Mouse (Mus musculus) hindbrain, postnatal 0 days (tissue): ENCODE results near the gene Slc6a6. TPM values are rescaled to one million over a fixed set of nuclear protein-coding genes. Genes with fewer than 3 reads are reported as not detected.

Experiments used
- ATAC-seq: fragments of 200-750 bp; cut with Nextera tagmentation; 2 replicates; pipeline ENCODE4 v1.8.0; 2017; ENCODE audit warnings: mild to moderate bottlenecking, moderate TSS enrichment, moderate library complexity
- DNase-seq: peaks from one replicate; pipeline ENCODE4 v3.0.0-alpha.2; 2015; ENCODE audit warnings: low spot score
- H3K27ac ChIP-seq: fragments of 300-500 bp; sonication (generic); 2 replicates; pipeline ENCODE4 v1.5.1; 2014; ENCODE audit warnings: mild to moderate bottlenecking
- H3K27me3 ChIP-seq: fragments of 300-500 bp; sonication (generic); 2 replicates; pipeline ENCODE4 v1.6.1; 2014; ENCODE audit warnings: low read length, mixed read lengths; ENCODE audit not compliant: insufficient read depth
- H3K36me3 ChIP-seq: fragments of 300-500 bp; sonication (generic); 2 replicates; pipeline ENCODE4 v1.6.1; 2014; ENCODE audit warnings: low read length, mixed read lengths; ENCODE audit not compliant: insufficient read depth
- H3K4me1 ChIP-seq: fragments of 300-500 bp; sonication (generic); 2 replicates; pipeline ENCODE4 v1.6.1; 2014; ENCODE audit warnings: antibody characterized with exemption, low read length, mixed read lengths; ENCODE audit not compliant: insufficient read depth
- H3K4me2 ChIP-seq: fragments of 300-500 bp; sonication (generic); 2 replicates; pipeline ENCODE4 v1.6.1; 2014; ENCODE audit warnings: low read depth, mild to moderate bottlenecking, low read length, moderate library complexity, mixed read lengths
- H3K4me3 ChIP-seq: fragments of 300-500 bp; sonication (generic); 2 replicates; pipeline ENCODE4 v1.5.1; 2014; ENCODE audit warnings: low read length
- H3K9ac ChIP-seq: fragments of 300-500 bp; sonication (generic); replicated peaks from 2 replicates; pipeline ENCODE4 v1.6.1; 2014; ENCODE audit warnings: mild to moderate bottlenecking, low read length, moderate library complexity, mixed read lengths
- H3K9me3 ChIP-seq: fragments of 300-500 bp; sonication (generic); 2 replicates; pipeline ENCODE4 v1.6.1; 2016; ENCODE audit warnings: low read length, mixed read lengths
- CTCF ChIP-seq: IDR thresholded peaks from 2 replicates; pipeline ENCODE4 v1.5.1; 2016; ENCODE audit warnings: antibody characterized with exemption, control low read depth, low read depth
- WGBS: fragments of 180-500 bp; shearing (Covaris S2); extraction: QIAGEN DNeasy Blood & Tissue Kit; methylation state at CpG from one replicate; pipeline ENCODE4 v1.1.7; 2014; 5-methylcytosine and 5-hydroxymethylcytosine counted together
- polyA plus RNA-seq: library from polyadenylated mRNA; unstranded; fragments of >200 nt; fragmentation: Nextera tagmentation; extraction: Ambion mirVana; gene quantifications from 2 replicates; pipeline ENCODE4 v1.2.1, GENCODE M21; 2015
- total RNA-seq: library from RNA; depleted of rRNA; stranded (reverse); fragments of >200 nt; gene quantifications from 2 replicates; pipeline ENCODE4 v1.2.3, GENCODE M21; 2014

Gene Slc6a6
- total and polyA plus RNA-seq, 2 experiments from 2014 or later, result 78.2 to 119 TPM

DNA sequence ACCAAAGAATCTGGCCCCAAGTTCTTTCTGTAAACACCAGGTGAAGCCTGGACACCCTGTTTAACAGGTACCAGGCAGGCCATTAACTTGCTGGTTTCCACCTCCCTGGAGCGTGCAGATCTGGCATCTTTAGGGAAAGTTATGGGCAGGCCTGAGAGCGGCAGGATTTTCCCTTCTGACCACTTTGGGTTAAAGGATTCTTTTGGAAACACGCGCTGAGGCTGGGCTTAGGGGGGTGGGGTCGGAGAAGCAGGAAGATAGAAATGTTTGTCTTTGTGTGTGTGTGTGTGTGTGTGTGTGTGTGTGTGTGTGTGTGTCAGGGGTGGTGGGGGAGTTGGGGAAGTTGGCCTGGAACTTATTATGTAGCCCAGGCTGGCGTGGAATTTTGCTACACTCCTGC is 4.2 kb downstream of the Slc6a6 start:
- Histone ChIP-seq H3K4me1 (peaks cover 16% of the 10 kb centered on the region), H3K4me3 (no peak overlapping the region), H3K27ac (no peak overlapping the region), H3K27me3 (no peaks in the 10 kb centered on the region), H3K9me3 (no peaks in the 10 kb centered on the region), H3K36me3 (0 out of 2 replicates have a peak, but pooled peaks cover 4% of the 10 kb centered on the region), H3K9ac (no peak overlapping the region), H3K4me2 (peak overlapping the region; percentile 38)
- 73% methylated on average over 6 of the region's 6 CpGs for WGBS
- DNase-seq, result no peak
- TF ChIP-seq CTCF, result no peak
- no peak for ATAC-seq

DNA sequence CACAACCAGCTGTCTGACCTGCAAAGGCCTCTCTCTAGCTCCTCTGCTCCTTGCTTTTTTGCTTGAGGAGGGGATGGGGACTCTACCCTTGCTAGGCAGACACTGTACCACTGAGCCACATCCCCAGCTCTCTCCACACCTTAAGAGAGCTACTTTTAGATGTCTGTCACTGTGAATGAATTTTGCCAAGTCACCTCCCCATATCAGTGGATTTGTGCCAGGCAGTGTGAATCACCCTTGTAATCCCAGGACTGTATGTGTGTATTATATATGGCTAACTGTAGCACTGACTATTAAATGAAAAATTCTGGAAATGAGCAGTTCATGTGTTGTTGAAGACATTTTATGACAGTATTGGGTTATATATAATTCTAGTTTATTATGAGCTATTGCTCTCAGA is 5.4 kb downstream of the Slc6a6 start:
- no peak overlapping the region for H3K27ac ChIP-seq
- peaks cover 16% of the 10 kb centered on the region for H3K4me1 ChIP-seq
- H3K9ac ChIP-seq, result no peak overlapping the region
- no peaks in the 10 kb centered on the region for H3K9me3 ChIP-seq
- no peak for TF ChIP-seq CTCF
- DNase-seq (no peak), ATAC-seq (no peak)
- H3K27me3 ChIP-seq, result no peaks in the 10 kb centered on the region
- H3K36me3 ChIP-seq, result 0 out of 2 replicates have a peak, but pooled peaks cover 4% of the 10 kb centered on the region
- no peak overlapping the region for H3K4me2 ChIP-seq
- H3K4me3 ChIP-seq, result no peak overlapping the region

DNA sequence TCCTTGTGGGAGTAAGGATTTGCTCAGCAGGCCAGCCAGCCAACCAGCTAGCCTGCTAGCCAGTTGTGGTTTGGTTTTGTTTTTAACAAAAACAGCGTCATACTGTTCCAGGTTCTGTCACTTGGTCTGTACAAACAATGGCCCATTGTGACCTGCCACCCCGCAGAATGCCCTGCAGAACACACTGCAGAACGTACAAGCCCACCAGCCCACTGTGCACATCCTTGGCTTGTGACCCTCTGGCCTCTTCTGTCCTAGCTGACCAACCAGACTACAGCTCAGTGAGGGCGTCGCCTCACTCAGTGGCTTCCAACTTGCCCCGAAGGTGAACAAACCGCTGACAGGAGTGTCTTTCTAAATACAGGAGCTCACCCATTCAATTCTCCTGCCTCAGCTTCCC is 6.4 kb downstream of the Slc6a6 start:
- DNase-seq (no peak), ATAC-seq (no peak)
- Histone ChIP-seq H3K4me1 (peaks cover 24% of the 10 kb centered on the region), H3K27me3 (no peaks in the 10 kb centered on the region), H3K4me2 (no peak overlapping the region), H3K9ac (no peak overlapping the region), H3K9me3 (no peaks in the 10 kb centered on the region), H3K27ac (no peak overlapping the region), H3K36me3 (0 out of 2 replicates have a peak, but pooled peaks cover 4% of the 10 kb centered on the region), H3K4me3 (no peak overlapping the region)
- TF ChIP-seq CTCF, result no peak
- 56% methylated on average over 7 of the region's 7 CpGs for WGBS

GRCm38 (mm10) chr6:91690646-91691045 is 6.8 kb downstream of the Slc6a6 start:
- Histone ChIP-seq H3K4me2 (no peak overlapping the region), H3K27ac (no peak overlapping the region), H3K9me3 (no peaks in the 10 kb centered on the region), H3K4me1 (peaks cover 26% of the 10 kb centered on the region), H3K9ac (no peak overlapping the region), H3K27me3 (no peaks in the 10 kb centered on the region), H3K36me3 (0 out of 2 replicates have a peak, but pooled peaks cover 4% of the 10 kb centered on the region), H3K4me3 (no peak overlapping the region)
- WGBS, result 96% methylated on average over 7 of the region's 7 CpGs
- TF ChIP-seq CTCF, result no peak
- ATAC-seq (no peak), DNase-seq (no peak)

DNA sequence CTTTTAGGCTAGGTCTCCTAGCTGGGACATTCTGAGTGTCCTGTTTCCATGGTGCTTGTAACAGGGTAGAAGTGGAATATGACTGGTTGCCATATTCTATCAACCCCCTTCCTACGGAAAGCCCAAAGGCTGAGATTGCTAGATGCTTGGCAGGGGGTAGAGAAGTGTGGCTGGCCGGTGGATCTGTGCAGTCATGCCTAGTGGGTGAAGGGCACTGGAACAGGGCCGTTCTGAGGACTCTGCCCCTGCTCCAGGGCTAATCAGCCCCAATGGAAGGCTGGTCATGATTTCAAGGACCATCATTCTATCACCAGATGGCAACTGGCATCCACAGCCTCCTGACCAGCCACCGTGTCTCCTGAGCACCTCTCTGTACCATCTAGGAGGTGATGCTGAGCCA is 7.7 kb downstream of the Slc6a6 start:
- DNase-seq (no peak), ATAC-seq (no peak)
- no peak for TF ChIP-seq CTCF
- Histone ChIP-seq H3K9me3 (no peaks in the 10 kb centered on the region), H3K9ac (no peak overlapping the region), H3K27ac (no peak overlapping the region), H3K4me2 (no peak overlapping the region), H3K36me3 (0 out of 2 replicates have a peak, but pooled peaks cover 4% of the 10 kb centered on the region), H3K4me1 (peaks cover 20% of the 10 kb centered on the region), H3K4me3 (no peak overlapping the region), H3K27me3 (no peaks in the 10 kb centered on the region; the same call in 1 of the 2 replicates)
- 77% methylated on average over 4 of the region's 4 CpGs for WGBS

DNA sequence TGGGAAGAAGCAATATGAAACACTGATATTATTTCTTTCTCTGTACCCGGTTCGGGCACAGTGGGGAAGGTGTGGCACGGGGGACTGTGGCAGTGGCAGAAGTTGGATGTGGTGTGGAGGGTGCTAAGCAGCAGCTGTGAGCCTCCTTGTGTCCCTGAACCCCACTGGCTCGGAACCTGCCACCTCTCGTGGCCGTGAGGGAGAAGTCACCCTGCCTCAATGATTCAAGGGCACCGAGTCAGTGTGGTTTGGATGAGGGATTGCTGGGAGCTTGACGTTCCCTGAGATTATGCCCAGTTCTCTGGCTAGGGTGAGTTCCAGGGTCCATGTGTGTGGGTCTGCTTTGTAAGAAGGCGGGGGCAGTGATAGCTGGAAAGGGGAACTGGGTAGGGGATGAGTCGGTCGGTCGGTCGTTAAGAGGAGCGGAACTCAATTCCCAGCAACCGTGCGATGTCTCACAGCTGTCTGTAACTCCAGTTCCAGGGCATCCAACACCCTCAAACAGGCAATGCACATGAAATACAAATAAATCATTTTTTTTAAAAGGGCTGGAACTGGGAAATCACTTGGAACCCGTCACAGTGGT is 9.5 kb downstream of the Slc6a6 start:
- H3K27me3 ChIP-seq, result no peaks in the 10 kb centered on the region; the same call in 1 of the 2 replicates
- H3K36me3 ChIP-seq, result 0 out of 2 replicates have a peak, but pooled peaks cover 4% of the 10 kb centered on the region
- 77% methylated on average over 17 of the region's 17 CpGs for WGBS
- no peak overlapping the region for H3K9ac ChIP-seq
- H3K4me3 ChIP-seq, result no peak overlapping the region
- no peak for DNase-seq
- H3K4me1 ChIP-seq, result peaks cover 19% of the 10 kb centered on the region
- no peak for ATAC-seq
- no peaks in the 10 kb centered on the region for H3K9me3 ChIP-seq
- no peak overlapping the region for H3K4me2 ChIP-seq
- no peak for TF ChIP-seq CTCF
- no peak overlapping the region for H3K27ac ChIP-seq

GRCm38 (mm10) chr6:91694610-91695009 is 10.8 kb downstream of the Slc6a6 start:
- no peak overlapping the region for H3K27ac ChIP-seq

More at GRCm38 (mm10) chr6:91694610-91695009, 10.8 kb downstream of the Slc6a6 start:
- H3K27me3 ChIP-seq, result no peaks in the 10 kb centered on the region; the same call in 1 of the 2 replicates
- H3K9ac ChIP-seq, result no peak overlapping the region
- H3K4me3 ChIP-seq, result no peak overlapping the region
- WGBS, result 27% methylated on average over 7 of the region's 7 CpGs
- H3K4me2 ChIP-seq, result no peak overlapping the region
- H3K4me1 ChIP-seq, result peaks cover 19% of the 10 kb centered on the region
- DNase-seq (peak; percentile 80), ATAC-seq (peak; percentile 52; the same call in 1 of the 2 replicates)
- no peaks in the 10 kb centered on the region for H3K9me3 ChIP-seq
- H3K36me3 ChIP-seq, result peaks cover 4% of the 10 kb centered on the region; the same call in 1 of the 2 replicates
- no peak for TF ChIP-seq CTCF
